Mouse (Mus musculus) liver, embryonic 14 days (tissue): ENCODE results near the gene Clasp1. TPM values are rescaled to one million over a fixed set of nuclear protein-coding genes. Genes with fewer than 3 reads are reported as not detected.

Experiments used
- polyA plus RNA-seq: library from polyadenylated mRNA; depleted of rRNA; stranded (reverse); fragments of >200 nt; gene quantifications from 2 replicates; pipeline ENCODE4 v1.2.3, GENCODE M21; 2012; rRNA removed

Clasp1 gene
- 6.2 and 6.5 TPM in 2 replicates for polyA plus RNA-seq

GRCm38 (mm10) chr1:118388757-118389453 is at the start of gene Clasp1:
Gene Clasp1, plus strand, starts transcription at chr1:118389058.

GRCm38 (mm10) chr1:118627781-118628464 is 239.1 kb downstream of the Clasp1 start, which contains the start of gene Tfcp2l1:
Gene Tfcp2l1, plus strand, starts transcription at chr1:118627945.

Other genes with a start within 250 kb of the Clasp1 start
- gene Gm29106, start 212.5 kb upstream of the Clasp1 start, polyA plus RNA-seq, result not detected in 2 replicates
- gene Tsn, start 77.3 kb upstream of the Clasp1 start, polyA plus RNA-seq, result 35.2 and 43.3 TPM in 2 replicates
- 25.2 and 28.0 TPM in 2 replicates for gene Nifk, start 67.2 kb upstream of the Clasp1 start, polyA plus RNA-seq
- gene Tfcp2l1, start 238.9 kb downstream of the Clasp1 start, polyA plus RNA-seq, result 0.71 and 0.78 TPM in 2 replicates